Mouse (Mus musculus): ENCODE results near the gene Cxcr6. TPM values are rescaled to one million over a fixed set of nuclear protein-coding genes. Genes with fewer than 3 reads are reported as not detected.
A peak's percentile ranks its signal among the peaks of the same experiment; 100 is the strongest.

Gene Cxcr6
- polyA plus RNA-seq, 1 experiment from 2014 or later, result 0.37 TPM

GRCm38 (mm10) chr9:123818601-123819000, 12.3 kb downstream of the Cxcr6 start:
- ATAC-seq (ENCODE audit: insufficient number of reproducible peaks, low FRiP score), result no peak
- Histone ChIP-seq H3K27ac (ENCODE audit: poor library complexity, severe bottlenecking) (no peak overlapping the region), H3K4me1 (replicated peaks) (peaks cover 9% of the 10 kb centered on the region), H3K4me3 (no peak overlapping the region), H3K9me3 (replicated peaks) (no peaks in the 10 kb centered on the region), H3K4me2 (no peak overlapping the region), H3K9ac (no peak overlapping the region), H3K27me3 (replicated peaks) (no peaks in the 10 kb centered on the region), H3K36me3 (peaks cover 83% of the 10 kb centered on the region)
- 86% methylated on average over 2 of the region's 2 CpGs for WGBS

GRCm38 (mm10) chr9:123826631-123827030, 20.4 kb downstream of the Cxcr6 start:
- Histone ChIP-seq H3K4me1 (replicated peaks) (no peaks in the 10 kb centered on the region), H3K4me3 (no peak overlapping the region), H3K4me2 (no peak overlapping the region), H3K9me3 (replicated peaks) (no peaks in the 10 kb centered on the region), H3K27me3 (replicated peaks) (no peaks in the 10 kb centered on the region), H3K36me3 (peaks cover 93% of the 10 kb centered on the region), H3K27ac (ENCODE audit: poor library complexity, severe bottlenecking) (no peak overlapping the region), H3K9ac (no peak overlapping the region)
- no peak for ATAC-seq (ENCODE audit: insufficient number of reproducible peaks, low FRiP score)
- WGBS, result 88% methylated on average over 3 of the region's 3 CpGs

DNA sequence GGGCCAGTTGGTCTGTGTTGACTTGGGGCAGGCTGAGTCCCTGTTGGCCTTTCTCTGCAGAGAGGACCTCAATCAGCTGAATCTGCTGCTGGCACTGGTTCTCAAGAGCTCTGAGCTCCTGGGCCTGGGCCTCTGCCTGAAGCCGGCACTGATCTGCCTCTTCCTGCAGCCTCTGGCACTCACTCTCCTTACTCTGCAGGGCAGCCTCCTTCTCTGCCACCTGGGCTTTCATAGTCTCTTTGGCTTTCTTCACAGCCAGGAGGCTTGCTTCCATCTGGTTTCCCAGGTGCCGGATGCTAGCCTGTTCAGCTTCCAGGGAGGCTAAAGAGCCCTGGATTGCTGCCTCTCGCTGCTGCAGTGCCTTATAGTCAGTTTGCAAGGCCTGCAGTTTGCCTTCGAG, 22.6 kb downstream of the Cxcr6 start:
- Histone ChIP-seq H3K4me2 (no peak overlapping the region), H3K36me3 (peaks cover 85% of the 10 kb centered on the region), H3K27me3 (replicated peaks) (no peaks in the 10 kb centered on the region), H3K4me1 (replicated peaks) (no peaks in the 10 kb centered on the region), H3K4me3 (no peak overlapping the region), H3K9ac (no peak overlapping the region), H3K9me3 (replicated peaks) (no peaks in the 10 kb centered on the region), H3K27ac (ENCODE audit: poor library complexity, severe bottlenecking) (no peak overlapping the region)
- WGBS, result 86% methylated on average over 4 of the region's 4 CpGs
- ATAC-seq (ENCODE audit: insufficient number of reproducible peaks, low FRiP score), result no peak

DNA sequence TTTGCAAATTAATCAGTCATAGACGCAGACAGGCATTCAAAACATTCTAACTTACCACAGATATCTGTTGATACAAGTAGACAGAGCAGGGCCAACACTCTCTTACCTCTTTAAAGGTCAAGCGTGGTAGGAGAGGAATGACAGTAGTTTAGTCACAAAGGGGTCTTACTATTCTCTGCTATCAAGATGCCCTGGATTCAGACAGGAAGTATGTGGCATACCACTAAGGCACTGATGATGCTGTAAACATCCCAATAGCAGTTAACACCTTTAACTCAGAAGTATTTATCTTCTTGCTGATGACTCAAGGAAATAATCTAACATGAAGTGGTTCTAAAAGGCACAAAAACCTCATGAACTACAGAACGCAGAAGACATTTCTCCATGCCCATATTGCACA, 29.6 kb downstream of the Cxcr6 start:
- no peak overlapping the region for H3K27ac ChIP-seq (ENCODE audit: poor library complexity, severe bottlenecking)
- H3K9ac ChIP-seq, result no peak overlapping the region
- no peak overlapping the region for H3K4me3 ChIP-seq
- H3K36me3 ChIP-seq, result peaks cover 79% of the 10 kb centered on the region
- no peak overlapping the region for H3K4me2 ChIP-seq
- H3K9me3 ChIP-seq (replicated peaks), result no peaks in the 10 kb centered on the region
- H3K27me3 ChIP-seq (replicated peaks), result no peaks in the 10 kb centered on the region
- WGBS, result 82% methylated on average over 3 of the region's 3 CpGs
- no peak for ATAC-seq (ENCODE audit: insufficient number of reproducible peaks, low FRiP score)
- no peaks in the 10 kb centered on the region for H3K4me1 ChIP-seq (replicated peaks)

- H3K9me3 ChIP-seq (replicated peaks), result no peaks in the 10 kb centered on the region
- peaks cover 63% of the 10 kb centered on the region for H3K36me3 ChIP-seq
- WGBS, result 86% methylated on average over 6 of the region's 6 CpGs
- peaks cover 20% of the 10 kb centered on the region for H3K4me1 ChIP-seq (replicated peaks)
- no peak overlapping the region for H3K9ac ChIP-seq
- no peak overlapping the region for H3K4me3 ChIP-seq
- H3K27me3 ChIP-seq (replicated peaks), result no peaks in the 10 kb centered on the region
- H3K27ac ChIP-seq (ENCODE audit: poor library complexity, severe bottlenecking), result no peak overlapping the region
- ATAC-seq (ENCODE audit: insufficient number of reproducible peaks, low FRiP score), result no peak
- H3K4me2 ChIP-seq, result no peak overlapping the region
These were observed 34.0 kb downstream of the Cxcr6 start for GRCm38 (mm10) chr9:123840243-123840642.

DNA sequence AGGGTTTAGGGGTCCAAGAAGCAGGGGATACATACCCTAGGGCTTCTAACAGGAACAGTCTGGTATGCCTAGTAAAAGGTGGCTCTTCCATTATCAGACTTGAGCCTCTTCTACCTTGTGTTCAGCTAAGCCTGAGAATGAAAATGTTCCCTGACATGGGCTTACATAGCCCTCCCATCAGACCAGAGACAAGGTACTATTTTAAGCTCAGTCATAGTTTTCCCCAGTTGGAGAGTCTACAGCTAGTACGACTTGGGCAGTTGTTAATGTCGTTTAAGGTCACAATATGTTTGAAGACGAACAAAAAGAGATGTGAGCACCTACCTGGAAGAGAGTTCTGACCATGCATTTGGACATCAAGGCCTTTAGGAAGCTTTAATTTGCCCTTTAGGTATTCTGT, 38.2 kb downstream of the Cxcr6 start:
- WGBS, result 40% methylated on average over 3 of the region's 3 CpGs

DNA sequence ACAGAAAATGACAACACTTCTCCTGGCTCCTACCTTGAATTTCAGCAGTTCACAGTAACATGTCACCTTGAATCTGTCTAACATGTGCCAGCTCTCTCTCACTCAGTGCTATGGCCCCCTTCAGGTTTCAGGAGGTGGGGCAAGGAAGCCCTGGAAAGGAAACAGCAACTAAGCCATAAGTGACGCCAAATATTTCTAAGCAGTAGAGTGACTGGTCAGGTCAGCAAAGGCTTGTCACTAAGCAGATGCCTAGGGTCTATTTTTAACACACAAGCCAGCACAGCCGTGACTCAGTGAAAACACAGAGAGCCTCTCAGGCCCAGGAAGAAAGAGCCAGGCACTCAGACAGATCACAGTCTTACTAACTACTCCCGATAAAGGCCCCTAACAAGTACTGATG, 38.8 kb downstream of the Cxcr6 start:
- H3K9ac ChIP-seq, result peak overlapping the region; percentile 14; the same call in 1 of the 2 replicates
- no peaks in the 10 kb centered on the region for H3K27me3 ChIP-seq (replicated peaks)
- H3K4me1 ChIP-seq (replicated peaks), result peaks cover 41% of the 10 kb centered on the region
- peak overlapping the region; percentile 96 for H3K27ac ChIP-seq (ENCODE audit: poor library complexity, severe bottlenecking)
- H3K4me2 ChIP-seq, result peak overlapping the region; percentile 44
- ATAC-seq (ENCODE audit: insufficient number of reproducible peaks, low FRiP score), result peak; percentile 84
- 8% methylated on average over 3 of the region's 3 CpGs for WGBS
- H3K9me3 ChIP-seq (replicated peaks), result no peaks in the 10 kb centered on the region
- H3K4me3 ChIP-seq, result no peak overlapping the region
- peaks cover 21% of the 10 kb centered on the region for H3K36me3 ChIP-seq

More for the DNA sequence above, 38.2 kb downstream of the Cxcr6 start:
- H3K36me3 ChIP-seq, result peaks cover 27% of the 10 kb centered on the region
- H3K9ac ChIP-seq, result no peak overlapping the region
- H3K4me1 ChIP-seq (replicated peaks), result peaks cover 35% of the 10 kb centered on the region
- peak overlapping the region; percentile 96 for H3K27ac ChIP-seq (ENCODE audit: poor library complexity, severe bottlenecking)
- no peak overlapping the region for H3K4me3 ChIP-seq
- no peaks in the 10 kb centered on the region for H3K9me3 ChIP-seq (replicated peaks)
- peak; percentile 48; the same call in 1 of the 2 replicates for ATAC-seq (ENCODE audit: insufficient number of reproducible peaks, low FRiP score)
- H3K4me2 ChIP-seq, result peak overlapping the region; percentile 44
- no peaks in the 10 kb centered on the region for H3K27me3 ChIP-seq (replicated peaks)

GRCm38 (mm10) chr9:123846490-123846889, 40.2 kb downstream of the Cxcr6 start:
- H3K27me3 ChIP-seq (replicated peaks), result no peaks in the 10 kb centered on the region
- H3K36me3 ChIP-seq, result peaks cover 12% of the 10 kb centered on the region
- no peak for ATAC-seq (ENCODE audit: insufficient number of reproducible peaks, low FRiP score)
- H3K4me2 ChIP-seq, result no peak overlapping the region
- no peaks in the 10 kb centered on the region for H3K9me3 ChIP-seq (replicated peaks)
- 33% methylated on average over 1 of the region's 1 CpGs for WGBS
- peaks cover 48% of the 10 kb centered on the region for H3K4me1 ChIP-seq (replicated peaks)
- H3K27ac ChIP-seq (ENCODE audit: poor library complexity, severe bottlenecking), result peak overlapping the region; percentile 96
- no peak overlapping the region for H3K4me3 ChIP-seq
- H3K9ac ChIP-seq, result no peak overlapping the region

DNA sequence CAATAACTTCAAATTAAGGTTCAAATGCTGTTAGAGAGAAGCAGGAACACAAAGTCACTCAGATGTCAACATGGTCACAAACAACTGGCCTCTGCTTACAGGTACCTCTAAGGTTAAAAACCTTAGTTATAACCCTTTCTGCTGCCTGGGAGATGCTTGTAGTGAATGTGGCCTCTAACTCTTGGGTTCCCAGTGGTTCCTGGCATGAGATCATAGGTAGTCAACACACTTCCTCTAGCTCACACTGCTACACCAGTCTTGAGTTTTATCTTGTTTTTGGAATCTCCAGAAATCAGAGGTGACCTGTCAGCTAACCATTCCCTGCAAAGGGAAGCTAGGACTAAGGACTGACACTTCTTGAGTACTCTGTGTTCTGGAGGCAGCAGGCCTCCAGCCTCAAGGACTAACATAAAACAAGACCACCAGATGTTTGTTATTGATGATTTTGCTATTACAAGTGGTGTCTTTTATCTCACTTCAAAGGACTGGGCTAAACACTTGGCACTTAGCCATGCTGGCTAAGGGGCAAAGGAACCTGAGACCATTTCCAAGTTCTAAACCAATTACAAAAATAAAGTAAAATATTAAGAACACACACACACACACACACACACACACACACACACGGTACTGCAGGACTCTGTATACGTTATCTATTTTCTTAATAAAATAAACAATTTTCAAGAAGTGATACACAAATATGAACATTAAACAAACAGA, 43.9 kb downstream of the Cxcr6 start:
- Histone ChIP-seq H3K27me3 (replicated peaks) (no peaks in the 10 kb centered on the region), H3K27ac (ENCODE audit: poor library complexity, severe bottlenecking) (peak overlapping the region; percentile 95), H3K9me3 (replicated peaks) (no peaks in the 10 kb centered on the region), H3K4me3 (peak overlapping the region; percentile 95), H3K36me3 (no peaks in the 10 kb centered on the region), H3K4me1 (replicated peaks) (peaks cover 32% of the 10 kb centered on the region), H3K4me2 (peak overlapping the region; percentile 82), H3K9ac (no peak overlapping the region)
- 59% methylated on average over 2 of the region's 2 CpGs for WGBS
- ATAC-seq (ENCODE audit: insufficient number of reproducible peaks, low FRiP score), result no peak

DNA sequence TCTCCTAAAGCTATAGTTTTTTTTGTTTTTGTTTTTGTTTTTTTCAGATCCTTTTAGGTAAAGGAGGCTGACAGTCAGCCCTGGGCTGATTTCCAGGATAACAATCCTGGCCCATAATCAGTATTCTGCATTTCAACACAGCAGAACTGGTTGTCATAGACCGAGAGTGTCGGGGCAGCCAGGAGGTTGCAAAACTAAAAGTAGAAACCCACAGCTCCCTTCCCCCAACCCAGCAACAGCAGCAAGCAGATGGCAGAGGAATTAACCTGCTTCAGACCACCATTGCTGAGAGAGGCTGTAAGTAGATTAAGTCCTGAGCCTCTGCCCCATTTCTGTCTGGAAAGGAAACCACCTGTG, 44.4 kb downstream of the Cxcr6 start:
- no peaks in the 10 kb centered on the region for H3K9me3 ChIP-seq (replicated peaks)
- H3K4me3 ChIP-seq, result peak overlapping the region; percentile 95
- peaks cover 27% of the 10 kb centered on the region for H3K4me1 ChIP-seq (replicated peaks)
- H3K27me3 ChIP-seq (replicated peaks), result no peaks in the 10 kb centered on the region
- H3K4me2 ChIP-seq, result peak overlapping the region; percentile 82
- H3K27ac ChIP-seq (ENCODE audit: poor library complexity, severe bottlenecking), result peak overlapping the region; percentile 95
- WGBS, result 4% methylated on average over 2 of the region's 2 CpGs
- ATAC-seq (ENCODE audit: insufficient number of reproducible peaks, low FRiP score), result no peak
- H3K9ac ChIP-seq, result peak overlapping the region; percentile 90
- H3K36me3 ChIP-seq, result no peaks in the 10 kb centered on the region

- peak overlapping the region; percentile 90 for H3K9ac ChIP-seq
- under 1% methylated on average over 27 of the region's 27 CpGs for WGBS
- H3K9me3 ChIP-seq (replicated peaks), result no peaks in the 10 kb centered on the region
- H3K27ac ChIP-seq (ENCODE audit: poor library complexity, severe bottlenecking), result peak overlapping the region; percentile 95
- peak; percentile 72 for ATAC-seq (ENCODE audit: insufficient number of reproducible peaks, low FRiP score)
- no peaks in the 10 kb centered on the region for H3K27me3 ChIP-seq (replicated peaks)
- H3K36me3 ChIP-seq, result no peaks in the 10 kb centered on the region
- H3K4me2 ChIP-seq, result peak overlapping the region; percentile 82
- peaks cover 23% of the 10 kb centered on the region for H3K4me1 ChIP-seq (replicated peaks)
- peak overlapping the region; percentile 95 for H3K4me3 ChIP-seq
These were observed 44.9 kb downstream of the Cxcr6 start for GRCm38 (mm10) chr9:123851062-123851712.
